Mouse (Mus musculus): ENCODE measurements around the gene Gstm2. TPM values are rescaled to one million over a fixed set of nuclear protein-coding genes. Genes with fewer than 3 reads are reported as not detected.
"Not testable (repeated sequence)": the region's sequence is repeated elsewhere in the genome, so short reads cannot be mapped to it uniquely, and the experiment has no call there.

Gene Gstm2
- polyA plus RNA-seq, 1 experiment from 2014 or later = 148 TPM

- WGBS = 95% methylated on average over 5 of the region's 5 CpGs
- Histone ChIP-seq H3K27me3 (ENCODE audit: insufficient read depth, low read length) (no peaks in the 10 kb centered on the region), H3K4me2 (ENCODE audit: low read length) (no peak overlapping the region)
Observed at GRCm38 (mm10) chr3:107966631-107967030, 19.6 kb downstream of the Gstm2 start.

GRCm38 (mm10) chr3:107965592-107965991, 20.7 kb downstream of the Gstm2 start:
- Histone ChIP-seq H3K4me2 (ENCODE audit: low read length) (no peak overlapping the region), H3K4me1 (replicated peaks; ENCODE audit: insufficient read depth, low read length) (no peaks in the 10 kb centered on the region), H3K36me3 (ENCODE audit: insufficient read depth, low read length) (no peaks in the 10 kb centered on the region), H3K9me3 (replicated peaks; ENCODE audit: low read length) (no peaks in the 10 kb centered on the region), H3K9ac (ENCODE audit: low read depth, low read length) (no peak overlapping the region), H3K27me3 (ENCODE audit: insufficient read depth, low read length) (no peaks in the 10 kb centered on the region), H3K4me3 (replicated peaks; ENCODE audit: low read depth, low read length) (no peak overlapping the region), H3K27ac (no peak overlapping the region)
- DNase-seq (ENCODE audit: low spot score) = no peak
- no peak for ATAC-seq (replicated peaks; ENCODE audit: low FRiP score, low read depth)
- no peak for TF ChIP-seq CTCF (IDR thresholded peaks at IDR 0.05; ENCODE audit: low read depth)
- 43% methylated on average over 1 of the region's 1 CpGs for WGBS

More at GRCm38 (mm10) chr3:107966631-107967030, 19.6 kb downstream of the Gstm2 start:
- ATAC-seq (replicated peaks; ENCODE audit: low FRiP score, low read depth) = no peak
- Histone ChIP-seq H3K4me3 (replicated peaks; ENCODE audit: low read depth, low read length) (no peak overlapping the region), H3K27ac (no peak overlapping the region), H3K9me3 (replicated peaks; ENCODE audit: low read length) (no peaks in the 10 kb centered on the region), H3K36me3 (ENCODE audit: insufficient read depth, low read length) (no peaks in the 10 kb centered on the region), H3K4me1 (replicated peaks; ENCODE audit: insufficient read depth, low read length) (no peaks in the 10 kb centered on the region), H3K9ac (ENCODE audit: low read depth, low read length) (no peak overlapping the region)
- no peak for TF ChIP-seq CTCF (IDR thresholded peaks at IDR 0.05; ENCODE audit: low read depth)
- DNase-seq (ENCODE audit: low spot score) = no peak

GRCm38 (mm10) chr3:107964656-107965308, 21.5 kb downstream of the Gstm2 start:
- Histone ChIP-seq H3K4me1 (replicated peaks; ENCODE audit: insufficient read depth, low read length) (no peaks in the 10 kb centered on the region), H3K9me3 (replicated peaks; ENCODE audit: low read length) (no peaks in the 10 kb centered on the region), H3K36me3 (ENCODE audit: insufficient read depth, low read length) (no peaks in the 10 kb centered on the region), H3K4me3 (replicated peaks; ENCODE audit: low read depth, low read length) (no peak overlapping the region), H3K27me3 (ENCODE audit: insufficient read depth, low read length) (no peaks in the 10 kb centered on the region), H3K9ac (ENCODE audit: low read depth, low read length) (no peak overlapping the region), H3K4me2 (ENCODE audit: low read length) (no peak overlapping the region), H3K27ac (no peak overlapping the region; the same call in 1 of the 2 replicates)
- ATAC-seq (replicated peaks; ENCODE audit: low FRiP score, low read depth) (no peak), DNase-seq (ENCODE audit: low spot score) (no peak)
- 70% methylated on average over 5 of the region's 5 CpGs for whole genome bisulfite sequencing
- no peak for TF ChIP-seq CTCF (IDR thresholded peaks at IDR 0.05; ENCODE audit: low read depth)

DNA sequence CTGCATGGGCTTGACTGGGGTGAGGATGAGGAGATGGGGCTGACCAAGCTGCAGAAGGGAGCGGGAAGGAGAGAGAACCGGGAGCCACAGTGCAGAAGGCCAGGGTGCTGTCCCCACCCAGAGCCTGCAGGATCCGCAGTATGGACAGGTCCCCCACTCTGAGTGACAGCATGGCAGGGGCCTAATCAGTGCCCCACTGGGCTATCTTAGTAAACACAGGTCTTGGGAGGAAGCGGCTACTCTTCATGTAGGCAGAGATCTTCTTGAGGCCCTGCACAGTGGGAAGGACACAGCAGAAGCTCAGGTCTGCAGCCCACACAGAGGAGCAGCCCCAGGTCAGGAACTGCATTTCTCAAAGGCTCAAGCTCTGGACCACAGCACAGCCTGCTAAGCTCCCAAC, 22.2 kb downstream of the Gstm2 start:
- Histone ChIP-seq H3K9me3 (replicated peaks; ENCODE audit: low read length) (no peaks in the 10 kb centered on the region), H3K4me3 (replicated peaks; ENCODE audit: low read depth, low read length) (no peak overlapping the region), H3K4me1 (replicated peaks; ENCODE audit: insufficient read depth, low read length) (no peaks in the 10 kb centered on the region), H3K9ac (ENCODE audit: low read depth, low read length) (no peak overlapping the region), H3K27ac (no peak overlapping the region), H3K27me3 (ENCODE audit: insufficient read depth, low read length) (no peaks in the 10 kb centered on the region), H3K4me2 (ENCODE audit: low read length) (no peak overlapping the region), H3K36me3 (ENCODE audit: insufficient read depth, low read length) (no peaks in the 10 kb centered on the region)
- no peak for ATAC-seq (replicated peaks; ENCODE audit: low FRiP score, low read depth)
- DNase-seq (ENCODE audit: low spot score) = no peak
- TF ChIP-seq CTCF (IDR thresholded peaks at IDR 0.05; ENCODE audit: low read depth) = no peak
- 89% methylated on average over 4 of the region's 4 CpGs for WGBS

DNA sequence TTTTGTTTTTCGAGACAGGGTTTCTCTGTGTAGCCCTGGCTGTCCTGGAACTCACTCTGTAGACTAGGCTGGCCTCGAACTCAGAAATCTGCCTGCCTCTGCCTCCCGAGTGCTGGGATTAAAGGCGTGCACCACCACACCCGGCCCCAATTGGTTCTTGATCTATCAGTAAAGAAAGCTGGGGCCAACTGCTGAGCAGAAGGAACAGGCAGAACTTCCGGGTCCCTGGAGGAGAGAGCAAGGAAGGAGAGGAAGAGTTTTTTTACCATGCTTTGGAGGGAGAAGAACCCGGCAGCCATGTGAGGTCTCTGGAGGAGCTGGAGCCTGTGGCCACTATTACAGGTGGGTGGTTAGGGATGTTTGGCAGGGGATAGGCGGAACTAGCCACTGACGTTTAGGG, 31.0 kb downstream of the Gstm2 start:
- H3K9me3 ChIP-seq (replicated peaks; ENCODE audit: low read length); ATAC-seq (replicated peaks; ENCODE audit: low FRiP score, low read depth); H3K27ac ChIP-seq; H3K27me3 ChIP-seq (ENCODE audit: insufficient read depth, low read length); H3K4me2 ChIP-seq (ENCODE audit: low read length); DNase-seq (ENCODE audit: low spot score); H3K9ac ChIP-seq (ENCODE audit: low read depth, low read length); H3K36me3 ChIP-seq (ENCODE audit: insufficient read depth, low read length); H3K4me3 ChIP-seq (replicated peaks; ENCODE audit: low read depth, low read length); H3K4me1 ChIP-seq (replicated peaks; ENCODE audit: insufficient read depth, low read length): not testable (repeated sequence)
- 89% methylated on average over 9 of the region's 9 CpGs for WGBS

DNA sequence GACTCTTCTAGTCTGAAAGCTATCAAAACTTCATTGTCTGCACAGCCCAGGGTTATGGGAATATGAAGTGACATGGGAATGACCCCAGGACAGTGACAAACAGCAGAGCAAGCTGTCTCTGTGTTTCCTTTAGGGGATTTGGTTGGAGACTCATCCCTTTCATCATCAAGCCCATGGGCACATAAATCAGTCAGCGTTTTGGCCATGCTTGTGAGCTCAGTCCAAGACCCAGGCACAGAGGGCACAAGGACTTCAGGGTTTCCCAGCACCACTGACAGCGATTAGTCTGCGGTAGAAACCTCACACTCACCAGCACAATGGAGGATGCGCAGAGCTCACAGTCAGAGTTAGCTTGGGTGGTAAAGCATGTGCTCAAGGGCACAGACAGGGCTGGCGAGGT, 32.3 kb downstream of the Gstm2 start:
- TF ChIP-seq CTCF (IDR thresholded peaks at IDR 0.05; ENCODE audit: low read depth) = no peak
- Histone ChIP-seq H3K27ac (no peak overlapping the region), H3K4me3 (replicated peaks; ENCODE audit: low read depth, low read length) (no peak overlapping the region), H3K9ac (ENCODE audit: low read depth, low read length) (no peak overlapping the region), H3K9me3 (replicated peaks; ENCODE audit: low read length) (no peaks in the 10 kb centered on the region), H3K4me1 (replicated peaks; ENCODE audit: insufficient read depth, low read length) (no peaks in the 10 kb centered on the region), H3K4me2 (ENCODE audit: low read length) (no peak overlapping the region), H3K36me3 (ENCODE audit: insufficient read depth, low read length) (no peaks in the 10 kb centered on the region), H3K27me3 (ENCODE audit: insufficient read depth, low read length) (no peaks in the 10 kb centered on the region)
- ATAC-seq (replicated peaks; ENCODE audit: low FRiP score, low read depth) = 0 out of 2 replicates have a peak, but pooled peaks have one; percentile 21
- WGBS = 72% methylated on average over 5 of the region's 5 CpGs
- peak; percentile 19 for DNase-seq (ENCODE audit: low spot score)

GRCm38 (mm10) chr3:107953328-107953755, 32.9 kb downstream of the Gstm2 start:
- Histone ChIP-seq H3K36me3 (ENCODE audit: insufficient read depth, low read length) (no peaks in the 10 kb centered on the region), H3K27ac (no peak overlapping the region), H3K9ac (ENCODE audit: low read depth, low read length) (no peak overlapping the region), H3K27me3 (ENCODE audit: insufficient read depth, low read length) (no peaks in the 10 kb centered on the region), H3K4me2 (ENCODE audit: low read length) (no peak overlapping the region), H3K9me3 (replicated peaks; ENCODE audit: low read length) (no peaks in the 10 kb centered on the region), H3K4me1 (replicated peaks; ENCODE audit: insufficient read depth, low read length) (no peaks in the 10 kb centered on the region), H3K4me3 (replicated peaks; ENCODE audit: low read depth, low read length) (no peak overlapping the region)
- DNase-seq (ENCODE audit: low spot score) (peak; percentile 75), ATAC-seq (replicated peaks; ENCODE audit: low FRiP score, low read depth) (peak; percentile 66)
- WGBS = 31% methylated on average over 6 of the region's 6 CpGs
- peak; percentile 81 for TF ChIP-seq CTCF (IDR thresholded peaks at IDR 0.05; ENCODE audit: low read depth)

All from kidney, postnatal 0 days (tissue).